10 mouse cellular contexts compared by ENCODE assay signal in the genomic region with DNA sequence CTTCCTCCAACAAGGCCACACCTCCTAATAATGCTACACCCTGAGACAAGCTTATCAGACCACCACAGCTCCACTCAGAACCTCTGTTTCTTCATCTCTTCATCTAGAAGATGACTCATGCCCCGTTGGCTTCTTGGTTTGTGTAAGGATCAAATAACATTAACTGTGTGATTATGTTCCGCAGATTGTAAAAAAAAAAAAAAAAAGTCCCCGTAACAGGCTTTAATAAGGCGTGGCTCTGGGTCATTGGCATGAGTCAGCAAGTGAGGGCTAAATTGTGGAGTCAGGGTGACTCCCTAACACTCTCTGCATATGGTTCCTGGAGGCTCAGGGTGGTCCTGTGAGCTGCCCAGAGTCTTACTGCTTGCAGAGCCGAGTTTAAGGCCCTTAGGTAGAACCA. TPM values are rescaled to one million over a fixed set of nuclear protein-coding genes. Genes with fewer than 3 reads are reported as not detected.
DNase-seq lines count a peak whose midpoint lies in the region; TF ChIP-seq lines count a peak whose summit lies in the region.
"Had no signal": no experiment of that assay in that cellular context is flagged by ENCODE, and none has a peak within 500 bp of the region (broad histone marks: within the 10 kb centered on the region; RNA-seq: fewer than 3 reads in every experiment).

No protein-coding gene starts in this region.

- TF ChIP-seq CTCF in gastrocnemius, adult 2 months (IDR thresholded peaks at IDR 0.05): no peak
- TF ChIP-seq CTCF in E14TG2a.4 (conservative IDR thresholded peaks at IDR 0.05; ENCODE audit: low read length): no peak
- TF ChIP-seq CTCF in embryonic fibroblast, embryonic 13.5 days (IDR thresholded peaks at IDR 0.05; ENCODE audit: borderline replicate concordance, insufficient read depth, low read length): no peak

- H3K4me1 ChIP-seq in E14TG2a.4 (replicated peaks; ENCODE audit: low read depth, low read length): peaks cover 53% of the 10 kb centered on the region
- peaks cover 25% of the 10 kb centered on the region for H3K4me1 ChIP-seq in embryonic fibroblast, embryonic 13.5 days (ENCODE audit: control insufficient read depth, insufficient read depth, low read length)

- H3K4me3 ChIP-seq in gastrocnemius, adult 2 months: no peak overlapping the region
- H3K4me3 ChIP-seq in E14TG2a.4 (replicated peaks; ENCODE audit: low read length): peak overlapping the region; percentile 63
- H3K4me3 ChIP-seq in embryonic fibroblast, embryonic 13.5 days (ENCODE audit: insufficient read depth, low read length): no peak overlapping the region

- DNase-seq in gastrocnemius, adult 2 months: no peak
- no peak for DNase-seq in gastrocnemius, adult 8-10 months (ENCODE audit: low spot score in 2 of 2)
- peak; percentile 20 for DNase-seq in lung, postnatal 10 days
- no peak for DNase-seq in left cerebral cortex, postnatal 25 days (ENCODE audit: low spot score in 2 of 2)
- DNase-seq in left cerebral cortex, postnatal 4 days: no peak
- no peak for DNase-seq in embryo, embryonic 10.5 days (ENCODE audit: low spot score)
- DNase-seq: kidney, postnatal 25 days; thymus, postnatal 25 days had no signal

- no peaks in the 10 kb centered on the region for H3K27me3 ChIP-seq in E14TG2a.4 (ENCODE audit: insufficient read depth, low read length)

- H3K27ac ChIP-seq in gastrocnemius, adult 2 months: peak overlapping the region; percentile 63
- peak overlapping the region; percentile 98 for H3K27ac ChIP-seq in embryonic fibroblast, embryonic 13.5 days (ENCODE audit: insufficient read depth, low read length)

- H3K9me3 ChIP-seq in E14TG2a.4 (ENCODE audit: low read length): no peaks in the 10 kb centered on the region

- H3K36me3 ChIP-seq in E14TG2a.4 (ENCODE audit: insufficient read depth, low read length): no peaks in the 10 kb centered on the region

- TF ChIP-seq POLR2A in embryonic fibroblast, embryonic 13.5 days (IDR thresholded peaks at IDR 0.05; ENCODE audit: low read depth, low read length): peak; percentile 56

- intact Hi-C loops in gastrocnemius, adult 2 months (cut with DNase I): no loop called here
- intact Hi-C loops in left cerebral cortex, postnatal 25 days (cut with DNase I): loop anchor here (2.0 kb wide), 1 partner anchor 37 kb away; no protein-coding TSS in a partner anchor
- intact Hi-C loops in left cerebral cortex, postnatal 4 days (cut with DNase I): no loop called here

RNA-seq across cellular contexts. Expression of a gene that starts 39.7 kb away (rescaled TPM):
- 10 to 100 TPM; 37.4 to 57.4 TPM for total RNA-seq in gastrocnemius, adult 2 months (2021)
- total RNA-seq in gastrocnemius, adult 8-10 months (2022): 10 to 100 TPM; 33.4 to 51.3 (median 39.4) TPM
- 718 and 1,071 TPM in 2 replicates for polyA plus RNA-seq in embryonic fibroblast, embryonic 13.5 days (2011; ENCODE audit: insufficient read length, low read depth, missing spikeins)
- total RNA-seq in left cerebral cortex, postnatal 25 days (2021): 10 to 100 TPM; 69.9 to 75.5 TPM
- 10 to 100 TPM; 59.5 to 63.4 TPM for total RNA-seq in left cerebral cortex, postnatal 4 days (2021)

RNA-seq across cellular contexts. Expression of a gene that starts 47.1 kb away (rescaled TPM):
- total RNA-seq in gastrocnemius, adult 2 months (2021): 100 to 1,000 TPM; 189 to 247 TPM
- total RNA-seq in gastrocnemius, adult 8-10 months (2022): 100 to 1,000 TPM; 189 to 214 (median 212) TPM
- 229 and 271 TPM in 2 replicates for polyA plus RNA-seq in embryonic fibroblast, embryonic 13.5 days (2011; ENCODE audit: insufficient read length, low read depth, missing spikeins)
- total RNA-seq in left cerebral cortex, postnatal 25 days (2021): 100 to 1,000 TPM; 132 to 135 TPM
- 10 to 100 TPM; 91.0 to 92.4 TPM for total RNA-seq in left cerebral cortex, postnatal 4 days (2021)
